Mouse (Mus musculus) intestine, embryonic 15.5 days (tissue): ENCODE results near the gene 1700010I14Rik. TPM values are rescaled to one million over a fixed set of nuclear protein-coding genes. Genes with fewer than 3 reads are reported as not detected.

ENCODE experiments used
- ATAC-seq: fragments of 200-750 bp; cut with Nextera tagmentation; 2 replicates; pipeline ENCODE4 v1.8.0; 2017; ENCODE audit warnings: moderate TSS enrichment, moderate library complexity
- H3K27ac ChIP-seq: fragments of 300-500 bp; sonication (generic); 2 replicates; pipeline ENCODE4 v1.5.1; 2015; ENCODE audit warnings: mild to moderate bottlenecking, inconsistent platforms
- H3K27me3 ChIP-seq: fragments of 300-500 bp; sonication (generic); replicated peaks from 2 replicates; pipeline ENCODE4 v1.6.1; 2015; ENCODE audit warnings: inconsistent platforms
- H3K36me3 ChIP-seq: fragments of 300-500 bp; sonication (generic); 2 replicates; pipeline ENCODE4 v1.6.1; 2015; ENCODE audit warnings: inconsistent platforms
- H3K4me1 ChIP-seq: fragments of 300-500 bp; sonication (generic); replicated peaks from 2 replicates; pipeline ENCODE4 v1.6.1; 2015; ENCODE audit warnings: inconsistent platforms
- H3K4me2 ChIP-seq: fragments of 300-500 bp; sonication (generic); replicated peaks from 2 replicates; pipeline ENCODE4 v1.6.1; 2015; ENCODE audit warnings: mild to moderate bottlenecking, inconsistent platforms
- H3K4me3 ChIP-seq: fragments of 300-500 bp; sonication (generic); replicated peaks from 2 replicates; pipeline ENCODE4 v1.5.1; 2015; ENCODE audit warnings: inconsistent platforms
- H3K9ac ChIP-seq: fragments of 300-500 bp; sonication (generic); 2 replicates; pipeline ENCODE4 v1.6.1; 2015; ENCODE audit warnings: inconsistent platforms
- H3K9me3 ChIP-seq: fragments of 300-500 bp; sonication (generic); 2 replicates; pipeline ENCODE4 v1.6.1; 2016; ENCODE audit warnings: inconsistent platforms
- WGBS: fragments of 180-500 bp; shearing (Covaris S2); methylation state at CpG from one replicate; pipeline ENCODE4 v1.1.7; 2015; 5-methylcytosine and 5-hydroxymethylcytosine counted together
- polyA plus RNA-seq: library from polyadenylated mRNA; unstranded; fragments of >200 nt; fragmentation: Nextera tagmentation; extraction: Ambion mirVana; gene quantifications from 2 replicates; pipeline ENCODE4 v1.2.1, GENCODE M21; 2015

The 1700010I14Rik gene
- 1.3 and 1.7 TPM in 2 replicates for polyA plus RNA-seq

DNA sequence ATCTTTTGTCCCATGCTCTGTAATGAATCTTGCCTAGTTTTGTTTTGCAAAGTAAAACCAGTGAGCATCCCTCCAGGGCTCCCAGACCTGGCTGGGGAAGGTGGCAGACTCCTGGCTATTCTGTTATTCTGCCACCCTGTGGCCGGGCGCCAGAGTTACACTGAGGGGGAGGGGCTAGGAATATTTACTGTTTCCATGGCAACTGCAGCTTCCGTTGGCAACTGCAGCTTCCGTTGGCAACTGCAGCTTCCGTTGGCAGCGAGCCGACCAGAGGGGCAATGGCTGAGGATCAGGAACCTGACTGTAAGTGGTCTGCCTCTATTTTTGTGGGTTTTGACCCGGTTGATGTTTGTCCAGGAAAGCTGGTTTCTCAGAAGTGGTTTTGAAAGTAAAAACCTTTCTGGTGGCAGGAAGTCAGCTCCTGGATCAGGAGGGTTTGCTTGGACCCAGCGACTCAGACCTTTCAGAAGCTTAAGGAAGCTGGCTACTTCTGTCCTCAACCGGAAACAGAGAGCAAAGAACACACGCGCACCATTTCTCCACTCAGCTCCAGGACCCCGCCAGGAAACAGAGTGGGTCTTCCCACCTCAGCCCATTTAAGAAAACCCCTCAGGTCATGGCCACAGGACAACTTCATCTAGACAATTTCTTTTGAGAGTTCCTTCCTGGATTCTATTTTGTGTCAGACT lies at the start of gene 1700010I14Rik:
Gene 1700010I14Rik (plus strand): TSS at position 215 of the 689 bp plus-strand sequence.
- Histone ChIP-seq H3K4me3 (peak within 1 kb of the TSS; percentile 26), H3K9me3 (no peaks in the 10 kb centered on the region), H3K4me1 (no peaks in the 10 kb centered on the region), H3K36me3 (no peaks in the 10 kb centered on the region), H3K9ac (no peak within 1 kb of the TSS), H3K4me2 (peak within 1 kb of the TSS; percentile 50), H3K27ac (no peak within 1 kb of the TSS), H3K27me3 (no peaks in the 10 kb centered on the region)
- peak; percentile 68 for ATAC-seq
- 4% methylated on average over 13 of the region's 13 CpGs for WGBS

GRCm38 (mm10) chr17:8951588-8951987 lies 36.5 kb upstream of the 1700010I14Rik start:
- no peaks in the 10 kb centered on the region for H3K27me3 ChIP-seq

DNA sequence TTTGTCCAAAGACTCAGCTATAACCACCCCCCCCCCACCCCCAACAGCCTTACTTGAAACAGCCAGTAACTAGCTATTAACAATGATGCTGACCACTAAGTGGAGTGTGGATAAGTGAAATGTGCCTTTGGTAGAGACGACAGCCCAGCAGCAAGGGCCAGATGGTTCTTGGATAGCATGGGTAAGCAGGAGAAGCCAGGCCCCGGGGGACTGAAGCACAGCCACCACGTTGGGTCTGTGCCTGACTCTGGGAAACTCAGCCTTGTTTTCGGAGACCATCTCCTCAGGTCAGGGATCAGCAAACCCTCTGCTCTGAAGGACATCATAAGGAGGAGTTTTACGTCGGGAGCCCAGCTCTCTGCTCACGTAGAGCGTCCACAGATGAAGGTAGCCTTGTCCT lies 35.2 kb upstream of the 1700010I14Rik start:
- Histone ChIP-seq H3K9ac (no peak overlapping the region), H3K4me3 (no peak overlapping the region), H3K36me3 (no peaks in the 10 kb centered on the region), H3K4me1 (no peaks in the 10 kb centered on the region), H3K27me3 (no peaks in the 10 kb centered on the region), H3K27ac (no peak overlapping the region), H3K4me2 (no peak overlapping the region), H3K9me3 (no peaks in the 10 kb centered on the region)
- ATAC-seq = no peak
- 90% methylated on average over 8 of the region's 8 CpGs for WGBS

More at GRCm38 (mm10) chr17:8951588-8951987, 36.5 kb upstream of the 1700010I14Rik start:
- 79% methylated on average over 5 of the region's 5 CpGs for WGBS
- Histone ChIP-seq H3K4me2 (no peak overlapping the region), H3K4me3 (no peak overlapping the region), H3K9ac (no peak overlapping the region), H3K4me1 (no peaks in the 10 kb centered on the region), H3K27ac (no peak overlapping the region), H3K36me3 (no peaks in the 10 kb centered on the region), H3K9me3 (no peaks in the 10 kb centered on the region)
- ATAC-seq = no peak

GRCm38 (mm10) chr17:8958125-8958524 lies 30.0 kb upstream of the 1700010I14Rik start:
- H3K27me3 ChIP-seq = no peaks in the 10 kb centered on the region
- WGBS = 82% methylated on average over 6 of the region's 6 CpGs
- ATAC-seq = no peak

DNA sequence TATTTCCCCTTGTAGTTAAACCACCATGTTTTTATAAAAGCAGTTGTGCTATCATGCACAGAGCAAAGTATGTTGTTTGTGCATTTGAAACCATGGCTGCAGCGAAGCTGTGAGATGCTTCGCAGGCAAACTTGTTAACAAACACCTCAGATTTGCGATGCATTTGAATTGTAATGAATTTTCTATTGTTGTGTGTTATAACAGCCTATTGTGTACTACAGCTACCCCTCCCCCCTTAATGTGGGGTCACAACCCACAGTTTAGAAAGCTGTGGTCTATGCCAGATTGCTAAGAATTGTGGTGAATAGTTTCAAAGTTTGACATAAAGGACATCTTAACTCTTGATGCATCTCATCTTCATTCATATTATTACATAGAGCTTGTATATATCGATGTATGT lies 27.7 kb upstream of the 1700010I14Rik start:
- ATAC-seq = no peak

More at GRCm38 (mm10) chr17:8958125-8958524, 30.0 kb upstream of the 1700010I14Rik start:
- no peak overlapping the region for H3K4me3 ChIP-seq
- H3K9me3 ChIP-seq = no peaks in the 10 kb centered on the region
- no peak overlapping the region for H3K9ac ChIP-seq
- H3K4me1 ChIP-seq = no peaks in the 10 kb centered on the region
- no peak overlapping the region for H3K27ac ChIP-seq
- no peak overlapping the region for H3K4me2 ChIP-seq
- no peaks in the 10 kb centered on the region for H3K36me3 ChIP-seq

DNA sequence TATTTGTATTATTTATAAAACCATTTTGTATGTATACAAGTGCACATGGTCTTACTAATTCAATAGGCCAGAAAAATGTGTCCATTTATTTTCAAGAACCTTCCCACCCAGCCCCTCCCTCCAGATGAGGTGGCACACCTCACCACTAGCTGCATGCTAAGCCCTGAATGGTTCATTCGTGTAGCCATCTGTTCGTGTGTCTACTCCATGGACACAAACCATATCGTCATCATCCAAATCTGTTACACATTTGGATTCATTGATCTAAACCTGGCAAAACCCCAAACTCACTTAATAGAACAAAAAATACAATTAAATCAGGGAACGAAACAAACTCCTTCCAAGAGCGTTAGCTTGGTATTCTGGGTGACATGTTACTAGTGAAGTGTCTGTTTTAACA lies 27.0 kb upstream of the 1700010I14Rik start:
- Histone ChIP-seq H3K27ac (no peak overlapping the region), H3K4me2 (no peak overlapping the region), H3K9ac (no peak overlapping the region), H3K4me1 (no peaks in the 10 kb centered on the region), H3K4me3 (no peak overlapping the region), H3K9me3 (no peaks in the 10 kb centered on the region), H3K27me3 (no peaks in the 10 kb centered on the region), H3K36me3 (no peaks in the 10 kb centered on the region)
- WGBS = 85% methylated on average over 5 of the region's 5 CpGs
- no peak for ATAC-seq

More for the DNA sequence above, 27.7 kb upstream of the 1700010I14Rik start:
- H3K27ac ChIP-seq = no peak overlapping the region
- no peak overlapping the region for H3K4me3 ChIP-seq
- 92% methylated on average over 4 of the region's 4 CpGs for WGBS
- no peaks in the 10 kb centered on the region for H3K4me1 ChIP-seq
- no peak overlapping the region for H3K9ac ChIP-seq
- H3K36me3 ChIP-seq = no peaks in the 10 kb centered on the region
- H3K9me3 ChIP-seq = no peaks in the 10 kb centered on the region
- H3K27me3 ChIP-seq = no peaks in the 10 kb centered on the region
- no peak overlapping the region for H3K4me2 ChIP-seq

- H3K4me2 ChIP-seq = no peak overlapping the region
- H3K27ac ChIP-seq = no peak overlapping the region
- H3K27me3 ChIP-seq = no peaks in the 10 kb centered on the region
- no peak overlapping the region for H3K4me3 ChIP-seq
- H3K4me1 ChIP-seq = no peaks in the 10 kb centered on the region
- H3K9ac ChIP-seq = no peak overlapping the region
- ATAC-seq = no peak
- H3K36me3 ChIP-seq = no peaks in the 10 kb centered on the region
- 69% methylated on average over 14 of the region's 14 CpGs for WGBS
- no peaks in the 10 kb centered on the region for H3K9me3 ChIP-seq
Observed at GRCm38 (mm10) chr17:8961644-8962043, 26.5 kb upstream of the 1700010I14Rik start.

- H3K27me3 ChIP-seq = no peaks in the 10 kb centered on the region
- H3K36me3 ChIP-seq = no peaks in the 10 kb centered on the region
- ATAC-seq = no peak
- H3K4me2 ChIP-seq = no peak overlapping the region
- H3K9me3 ChIP-seq = no peaks in the 10 kb centered on the region
- H3K4me1 ChIP-seq = no peaks in the 10 kb centered on the region
- 92% methylated on average over 6 of the region's 6 CpGs for WGBS
- no peak overlapping the region for H3K4me3 ChIP-seq
- H3K9ac ChIP-seq = no peak overlapping the region
- no peak overlapping the region for H3K27ac ChIP-seq
Observed at GRCm38 (mm10) chr17:8965177-8965576, 23.0 kb upstream of the 1700010I14Rik start.

GRCm38 (mm10) chr17:8972152-8972854 lies 15.8 kb upstream of the 1700010I14Rik start:
- H3K9me3 ChIP-seq = no peaks in the 10 kb centered on the region
- ATAC-seq = no peak

DNA sequence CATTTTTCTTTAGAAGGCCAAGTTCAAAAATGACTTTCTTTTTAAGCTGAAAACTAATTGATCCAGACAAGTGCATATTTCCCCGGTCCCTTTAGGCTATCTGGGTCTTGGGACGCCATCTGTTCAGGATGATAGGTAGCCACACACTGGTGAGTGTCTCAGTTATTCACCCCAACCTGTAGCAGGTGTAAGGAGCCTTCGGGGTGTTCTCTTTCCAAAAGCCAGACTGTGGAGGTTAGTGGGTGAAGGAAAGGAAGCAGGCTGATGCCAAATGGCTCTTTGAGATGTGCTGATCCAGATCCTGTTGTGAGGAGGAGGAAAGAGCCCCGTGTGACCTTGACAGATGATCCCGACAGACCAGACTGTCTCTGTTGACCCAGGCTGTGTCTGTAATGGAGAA lies 14.8 kb upstream of the 1700010I14Rik start:
- Histone ChIP-seq H3K27ac (no peak overlapping the region), H3K27me3 (no peaks in the 10 kb centered on the region), H3K4me2 (no peak overlapping the region), H3K36me3 (no peaks in the 10 kb centered on the region), H3K4me3 (no peak overlapping the region), H3K4me1 (no peaks in the 10 kb centered on the region; the same call in 1 of the 2 replicates), H3K9ac (no peak overlapping the region), H3K9me3 (no peaks in the 10 kb centered on the region)
- WGBS = 68% methylated on average over 5 of the region's 5 CpGs
- no peak for ATAC-seq

More at GRCm38 (mm10) chr17:8972152-8972854, 15.8 kb upstream of the 1700010I14Rik start:
- Histone ChIP-seq H3K27ac (no peak overlapping the region), H3K4me1 (no peaks in the 10 kb centered on the region; the same call in 1 of the 2 replicates), H3K4me2 (no peak overlapping the region), H3K36me3 (no peaks in the 10 kb centered on the region), H3K9ac (no peak overlapping the region), H3K27me3 (no peaks in the 10 kb centered on the region), H3K4me3 (no peak overlapping the region)
- 29% methylated on average over 12 of the region's 12 CpGs for WGBS

GRCm38 (mm10) chr17:8974423-8974822 lies 13.7 kb upstream of the 1700010I14Rik start:
- Histone ChIP-seq H3K36me3 (no peaks in the 10 kb centered on the region), H3K9ac (no peak overlapping the region), H3K27ac (no peak overlapping the region), H3K4me2 (no peak overlapping the region), H3K9me3 (no peaks in the 10 kb centered on the region), H3K4me1 (no peaks in the 10 kb centered on the region; the same call in 1 of the 2 replicates), H3K27me3 (0 out of 2 replicates have a peak, but pooled peaks cover 2% of the 10 kb centered on the region), H3K4me3 (no peak overlapping the region)
- ATAC-seq = no peak
- 74% methylated on average over 7 of the region's 7 CpGs for WGBS

GRCm38 (mm10) chr17:8974823-8975397 lies 13.2 kb upstream of the 1700010I14Rik start:
- no peaks in the 10 kb centered on the region; the same call in 1 of the 2 replicates for H3K4me1 ChIP-seq
- no peaks in the 10 kb centered on the region for H3K9me3 ChIP-seq
- WGBS = 61% methylated on average over 6 of the region's 6 CpGs
- H3K4me2 ChIP-seq = no peak overlapping the region
- H3K27ac ChIP-seq = no peak overlapping the region
- no peaks in the 10 kb centered on the region for H3K36me3 ChIP-seq
- H3K4me3 ChIP-seq = no peak overlapping the region
- H3K27me3 ChIP-seq = 0 out of 2 replicates have a peak, but pooled peaks cover 2% of the 10 kb centered on the region
- H3K9ac ChIP-seq = no peak overlapping the region
- ATAC-seq = no peak
